Mouse (Mus musculus): ENCODE data around the gene Gm49661.

Gene Gm49661

GRCm38 (mm10) chr8:84969241-84970134 is at the start of gene Gm49661, which contains the start of the genes Prdx2 and Rnaseh2a:
TSS of gene Gm49661 (minus strand) at chr8:84969433.
TSS of gene Prdx2 (plus strand) at chr8:84969587.
TSS of gene Rnaseh2a (minus strand) at chr8:84969767.
- DNase-seq (ENCODE audit: low spot score), result peak; percentile 77

GRCm38 (mm10) chr8:85017209-85017608 is 48.0 kb upstream of the Gm49661 start:
- no peak for DNase-seq (ENCODE audit: low spot score)

GRCm38 (mm10) chr8:85016724-85017123 is 47.5 kb upstream of the Gm49661 start:
- no peak for DNase-seq (ENCODE audit: low spot score)

GRCm38 (mm10) chr8:85014431-85014830 is 45.2 kb upstream of the Gm49661 start, which contains the start of gene Best2:
TSS of gene Best2 (minus strand) at chr8:85014531.
- DNase-seq (ENCODE audit: low spot score), result no peak

GRCm38 (mm10) chr8:85013230-85013840 is 44.1 kb upstream of the Gm49661 start:
- DNase-seq (ENCODE audit: low spot score), result peak; percentile 86

- no peak for DNase-seq (ENCODE audit: low spot score)
Measured at GRCm38 (mm10) chr8:85011242-85011641, 42.0 kb upstream of the Gm49661 start.

- no peak for DNase-seq (ENCODE audit: low spot score)
Measured at GRCm38 (mm10) chr8:85007686-85008085, 38.5 kb upstream of the Gm49661 start.

GRCm38 (mm10) chr8:84997649-84998295 is 28.5 kb upstream of the Gm49661 start:
- DNase-seq (ENCODE audit: low spot score), result peak; percentile 93

GRCm38 (mm10) chr8:84996978-84997377 is 27.7 kb upstream of the Gm49661 start:
- DNase-seq (ENCODE audit: low spot score), result no peak

GRCm38 (mm10) chr8:84995680-84996079 is 26.4 kb upstream of the Gm49661 start:
- DNase-seq (ENCODE audit: low spot score), result no peak

GRCm38 (mm10) chr8:84994375-84994774 is 25.1 kb upstream of the Gm49661 start:
- no peak for DNase-seq (ENCODE audit: low spot score)

GRCm38 (mm10) chr8:84990836-84991235 is 21.6 kb upstream of the Gm49661 start:
- no peak for DNase-seq (ENCODE audit: low spot score)

GRCm38 (mm10) chr8:84990349-84990748 is 21.1 kb upstream of the Gm49661 start, which contains the start of gene Hook2:
TSS of gene Hook2 (plus strand) at chr8:84990603.
- peak; percentile 98 for DNase-seq (ENCODE audit: low spot score)

- peak; percentile 92 for DNase-seq (ENCODE audit: low spot score)
Measured at GRCm38 (mm10) chr8:84989810-84990209, 20.6 kb upstream of the Gm49661 start.

- no peak for DNase-seq (ENCODE audit: low spot score)
Measured at GRCm38 (mm10) chr8:84989311-84989731, 20.1 kb upstream of the Gm49661 start.

- no peak for DNase-seq (ENCODE audit: low spot score)
Measured at GRCm38 (mm10) chr8:84987903-84988302, 18.7 kb upstream of the Gm49661 start.

GRCm38 (mm10) chr8:84987388-84987787 is 18.2 kb upstream of the Gm49661 start:
- DNase-seq (ENCODE audit: low spot score), result no peak

- no peak for DNase-seq (ENCODE audit: low spot score)
Measured at GRCm38 (mm10) chr8:84986379-84986945, 17.2 kb upstream of the Gm49661 start.

- peak; percentile 93 for DNase-seq (ENCODE audit: low spot score)
Measured at GRCm38 (mm10) chr8:84985684-84986378, 16.6 kb upstream of the Gm49661 start.

GRCm38 (mm10) chr8:84985049-84985683 is 15.9 kb upstream of the Gm49661 start:
- no peak for DNase-seq (ENCODE audit: low spot score)
